Mouse (Mus musculus): ENCODE measurements around the gene Gm11011.

Gm11011 gene

DNA sequence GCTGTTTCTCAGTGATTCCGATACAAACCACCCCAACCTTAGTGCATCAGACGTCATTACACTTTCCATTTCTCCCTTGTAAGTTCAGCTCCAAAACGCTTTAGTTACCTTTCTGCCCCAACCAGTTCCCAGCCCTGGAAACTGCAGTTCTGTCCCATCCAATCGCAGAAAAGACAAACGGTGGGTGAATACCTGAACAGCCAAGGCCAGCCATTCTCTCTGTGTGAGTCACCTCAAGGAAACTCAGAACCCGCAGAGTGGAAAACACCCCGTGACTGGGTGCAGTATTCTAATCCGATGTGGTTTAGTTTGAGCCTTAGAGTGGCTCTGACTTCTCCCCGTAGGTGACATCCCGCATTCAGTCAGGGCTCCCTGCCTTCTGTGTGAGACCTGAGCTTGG is 2.2 kb upstream of the Gm11011 start:
- DNase-seq (ENCODE audit: low read depth, low spot score): no peak

DNA sequence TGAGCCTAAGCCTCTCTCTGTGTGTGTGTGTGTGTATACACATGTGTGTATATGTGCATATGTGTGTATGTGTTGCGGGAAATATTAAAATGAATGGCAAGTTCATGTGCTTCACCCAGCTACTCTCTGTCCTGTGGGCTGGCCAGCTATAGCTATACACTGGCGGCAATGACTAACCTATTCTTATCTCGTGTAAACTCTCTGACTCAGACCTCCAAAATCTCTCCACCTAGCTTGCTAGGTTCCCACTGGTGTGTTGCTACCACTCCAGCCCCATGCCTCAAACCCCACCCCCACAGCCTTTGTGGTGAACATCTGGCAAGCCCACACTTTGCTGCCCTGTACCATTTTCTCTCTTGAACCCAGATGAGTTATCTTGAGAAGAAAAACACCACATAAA is 857 bp downstream of the Gm11011 start:
- no peak for DNase-seq (ENCODE audit: low read depth, low spot score)

DNA sequence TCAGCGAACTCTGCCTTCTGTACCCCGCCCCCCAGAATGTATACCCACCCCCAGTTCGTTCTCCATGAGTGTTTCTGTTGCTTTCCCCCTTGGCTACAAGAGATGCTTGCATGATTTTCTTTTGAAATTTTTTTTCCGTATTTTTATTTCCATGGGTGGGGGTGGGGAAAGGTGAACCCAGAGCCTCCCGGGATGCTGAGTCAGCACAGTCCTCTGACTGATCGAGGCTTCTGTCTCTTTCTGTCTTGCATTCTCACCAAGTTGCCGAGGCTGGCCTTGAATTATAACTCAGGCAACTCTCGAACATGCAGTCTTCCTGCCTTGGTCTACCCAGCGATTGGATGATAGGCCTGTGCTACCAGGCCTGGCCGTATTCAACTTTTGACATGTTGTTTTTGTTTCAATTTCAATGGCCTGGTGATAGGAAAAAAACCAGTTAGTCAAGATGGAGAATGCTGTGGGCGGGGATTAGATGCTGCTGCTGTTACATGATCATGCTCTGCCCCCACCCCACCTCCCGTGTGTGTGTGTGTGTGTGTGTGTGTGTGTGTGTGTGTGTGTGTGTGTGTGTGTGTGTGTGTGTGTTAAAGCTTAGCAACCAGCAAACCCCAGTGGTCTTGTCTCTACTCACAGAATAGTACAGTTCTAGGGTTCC is 1.8 kb downstream of the Gm11011 start:
- DNase-seq (ENCODE audit: low read depth, low spot score): no peak

DNA sequence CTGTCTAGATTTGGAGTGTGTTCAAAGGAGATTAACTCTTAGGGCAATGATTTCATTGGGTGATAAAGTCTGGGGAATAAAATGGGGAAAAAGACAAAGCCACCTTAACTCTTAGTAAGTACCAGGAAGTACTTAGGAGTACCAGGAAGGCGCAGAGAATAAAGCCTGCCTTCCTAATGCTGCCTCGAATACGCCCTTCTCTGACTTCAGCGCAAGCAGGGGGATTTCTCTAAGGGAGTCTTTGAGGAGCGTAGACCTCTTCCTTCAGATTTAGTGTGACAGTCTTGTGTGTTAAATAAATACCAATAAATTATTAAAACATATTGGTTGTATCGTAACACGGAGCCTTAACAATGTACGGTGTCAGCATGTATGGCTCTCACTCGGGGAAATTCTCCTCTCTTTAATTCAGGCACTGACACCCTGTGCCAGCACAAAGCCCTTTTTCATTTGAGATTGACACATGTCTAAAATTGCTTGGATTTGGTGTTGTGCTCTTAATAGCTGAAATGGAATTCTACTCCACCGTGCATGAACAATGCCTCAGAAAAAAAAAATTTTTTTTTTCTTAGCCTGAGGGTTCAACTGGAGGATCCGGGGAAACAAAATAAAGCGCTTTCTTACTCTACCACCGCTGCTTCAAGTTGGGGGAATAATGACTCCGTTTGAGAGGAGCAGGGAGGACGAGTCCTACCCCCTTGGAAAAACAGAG is 2.6 kb downstream of the Gm11011 start:
- no peak for DNase-seq (ENCODE audit: low read depth, low spot score)

DNA sequence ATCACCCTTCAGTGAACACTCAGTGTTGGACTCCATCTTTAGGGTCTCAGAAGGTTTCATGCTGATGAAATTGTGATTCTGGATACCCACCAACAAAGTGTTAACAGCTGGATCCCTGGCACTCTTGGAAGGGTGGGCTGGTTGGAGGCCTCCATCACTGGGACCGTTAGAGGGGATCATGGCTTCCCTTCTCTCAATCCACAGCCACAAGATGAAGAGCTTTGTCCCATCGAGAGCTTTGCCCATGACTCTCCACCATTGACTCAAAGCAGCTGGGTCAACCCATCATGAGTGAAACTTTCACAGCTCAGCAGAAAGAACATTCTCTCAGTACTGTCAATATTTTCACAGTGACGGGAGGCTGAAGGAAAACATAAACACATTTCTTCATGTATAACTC is 4.1 kb downstream of the Gm11011 start:
- DNase-seq (ENCODE audit: low read depth, low spot score): no peak

DNA sequence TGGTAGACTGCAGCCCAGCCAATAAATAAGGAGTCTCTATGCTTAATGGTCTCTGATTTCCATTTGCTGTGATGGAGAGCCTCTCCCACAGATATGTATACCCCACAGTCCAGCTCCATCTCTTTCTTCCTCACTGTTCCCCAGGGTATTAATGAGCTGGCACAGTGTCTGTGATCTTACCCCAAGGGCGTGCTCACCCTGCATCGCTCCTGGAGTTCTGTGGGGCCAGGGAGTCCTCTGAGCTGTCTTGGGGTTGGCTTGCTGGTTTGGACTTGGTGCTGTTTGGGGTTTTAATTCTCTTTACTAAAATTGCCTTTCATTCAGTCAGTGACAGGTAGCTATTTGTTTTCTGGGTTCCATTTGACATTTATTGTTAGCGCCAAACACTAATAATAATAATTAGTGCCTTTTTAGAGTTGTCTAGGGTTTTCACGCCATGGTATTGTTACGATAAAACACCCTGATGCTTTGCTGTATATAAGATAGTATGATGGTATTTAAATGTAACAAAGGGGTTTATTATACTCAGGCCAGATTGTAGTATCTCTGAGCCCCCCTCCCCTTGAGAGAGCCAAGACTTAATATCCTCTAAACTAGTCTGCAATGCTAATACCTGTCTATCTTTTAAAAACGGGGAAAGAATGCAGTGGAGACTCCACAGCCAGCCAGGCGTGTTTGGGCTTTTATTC is 9.9 kb downstream of the Gm11011 start:
- no peak for DNase-seq (ENCODE audit: low read depth, low spot score)

DNA sequence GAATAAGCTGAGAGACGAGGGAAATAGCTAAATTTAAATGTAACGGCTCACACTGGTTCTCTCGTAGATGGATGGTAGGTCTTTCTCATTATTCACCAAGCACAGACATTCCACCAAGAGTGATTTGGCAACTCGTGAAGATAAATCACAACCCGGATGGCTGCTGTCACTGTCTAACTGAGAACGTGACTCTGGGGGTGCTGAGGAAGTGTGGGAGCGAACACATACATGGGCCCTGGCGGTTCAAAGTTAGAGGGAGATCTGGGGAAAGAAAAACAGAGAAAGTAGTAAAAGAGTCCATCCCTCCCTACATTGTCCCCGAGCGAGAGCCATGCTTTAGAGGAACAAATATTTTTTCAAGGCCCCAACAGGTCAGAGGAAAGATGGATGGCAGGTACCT is 17.5 kb downstream of the Gm11011 start:
- no peak for DNase-seq (ENCODE audit: low read depth, low spot score)

DNA sequence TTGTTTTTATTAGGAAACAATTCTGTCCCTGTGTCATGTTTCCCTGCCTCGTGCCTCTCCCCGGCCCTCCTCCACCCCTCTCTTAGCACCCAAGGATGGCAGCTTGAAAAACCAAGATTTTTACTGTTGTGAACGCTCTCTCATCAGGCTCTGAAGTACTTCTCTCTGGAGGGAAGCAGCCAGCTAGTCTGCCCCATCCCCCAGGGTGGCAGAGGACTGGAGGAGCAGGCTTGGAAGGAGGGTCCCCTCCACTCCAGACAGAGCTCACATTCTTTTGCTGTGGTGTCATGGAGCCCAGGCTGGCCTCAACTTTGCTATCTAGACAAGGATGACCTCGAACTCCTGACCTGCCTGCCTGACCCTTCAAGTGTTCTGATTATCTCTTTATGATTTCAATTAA is 21.4 kb downstream of the Gm11011 start:
- no peak for DNase-seq (ENCODE audit: low read depth, low spot score)

DNA sequence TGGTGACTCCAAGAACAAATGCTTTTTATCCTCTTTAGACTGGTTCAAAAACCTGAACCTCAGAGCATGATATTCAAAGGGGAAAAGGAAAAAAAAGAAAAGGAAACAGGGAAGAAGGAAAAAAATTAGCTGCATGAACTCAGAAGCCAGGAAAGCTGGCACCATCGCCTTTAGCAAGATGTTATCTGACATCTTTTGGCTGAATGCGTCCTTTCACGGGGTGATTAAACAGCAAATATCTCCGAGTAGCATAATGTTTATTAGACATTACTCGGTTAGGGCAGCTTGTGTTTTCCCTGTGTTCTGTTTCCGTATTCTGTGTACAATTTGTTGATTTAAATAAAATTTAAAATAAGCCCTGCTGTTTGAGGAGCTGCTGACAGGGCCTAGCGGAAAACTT is 21.8 kb downstream of the Gm11011 start:
- no peak for DNase-seq (ENCODE audit: low read depth, low spot score)

DNA sequence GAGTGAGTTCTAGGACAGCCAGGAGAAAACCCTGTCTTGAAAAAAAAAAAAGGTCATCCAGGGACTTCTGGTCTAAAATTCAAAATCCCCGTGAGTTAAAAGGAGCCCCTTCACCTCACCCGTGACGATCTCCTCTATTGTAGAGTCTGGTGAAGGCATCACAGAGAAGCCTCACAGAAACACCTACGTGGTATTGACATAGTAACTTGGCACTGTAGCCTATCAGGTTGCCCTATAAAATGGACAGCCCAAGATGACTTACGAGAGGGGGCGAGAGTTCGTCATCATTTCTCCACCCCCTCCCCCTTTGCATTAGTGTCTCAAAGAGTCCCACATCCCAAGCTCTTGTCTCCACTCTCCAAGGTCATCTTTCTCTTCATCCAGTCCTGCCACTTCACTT is 41.9 kb downstream of the Gm11011 start:
- DNase-seq (ENCODE audit: low read depth, low spot score): no peak

DNA sequence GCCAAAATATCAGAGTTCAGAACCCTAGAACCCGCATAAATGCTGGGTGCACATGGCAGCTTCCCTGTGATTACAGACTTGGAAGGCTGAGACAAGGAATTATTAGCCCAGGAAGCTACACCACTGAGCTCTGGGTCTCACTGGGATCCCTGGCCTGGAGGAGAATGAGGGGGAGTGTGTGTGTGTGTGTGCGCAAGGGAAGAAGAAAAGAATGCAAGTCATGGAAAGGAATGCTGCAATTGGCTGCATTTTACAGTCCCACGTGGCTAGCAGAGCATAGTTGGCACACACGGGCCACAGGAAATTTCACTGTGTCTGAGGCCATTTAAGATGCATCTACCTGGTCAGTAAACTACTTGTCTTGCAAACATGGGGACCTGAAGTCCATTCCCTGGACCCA is 48.6 kb downstream of the Gm11011 start:
- DNase-seq (ENCODE audit: low read depth, low spot score): no peak
